Mouse (Mus musculus): ENCODE results near the gene Zfyve28.

- TF ChIP-seq POLR2A (IDR thresholded peaks at IDR 0.05; ENCODE audit: borderline replicate concordance, control insufficient read depth, low read depth, low read length) (no peak), CTCF (IDR thresholded peaks at IDR 0.05; ENCODE audit: control insufficient read depth, insufficient read depth, low read length) (no peak)
These were observed 38.0 kb upstream of the Zfyve28 start for GRCm38 (mm10) chr5:34326249-34326691.
